Mouse (Mus musculus) olfactory bulb, adult 2 months (tissue): Measurements from ENCODE around the gene Lmx1b. TPM values are rescaled to one million over a fixed set of nuclear protein-coding genes. Genes with fewer than 3 reads are reported as not detected.

Experiments
- H3K27ac ChIP-seq: fragments of 200-500 bp; 2 replicates; pipeline ENCODE4 v1.5.1; 2012; ENCODE audit warnings: low read depth, low read length; ENCODE audit not compliant: insufficient read depth
- H3K4me1 ChIP-seq: fragments of 200-500 bp; 2 replicates; pipeline ENCODE4 v1.6.1; 2012; ENCODE audit warnings: low read length; ENCODE audit not compliant: control insufficient read depth, insufficient read depth
- H3K4me3 ChIP-seq: fragments of 200-500 bp; 2 replicates; pipeline ENCODE4 v1.5.1; 2012; ENCODE audit warnings: mild to moderate bottlenecking, low read depth, low read length, moderate library complexity; ENCODE audit not compliant: insufficient read depth
- CTCF ChIP-seq: fragments of 200-500 bp; IDR thresholded peaks from 2 replicates; pipeline ENCODE4 v1.5.1; 2012; ENCODE audit warnings: low read depth, mild to moderate bottlenecking, low read length, moderate library complexity; ENCODE audit not compliant: insufficient read depth
- POLR2A ChIP-seq: fragments of 200-500 bp; IDR thresholded peaks from 2 replicates; pipeline ENCODE4 v1.6.1; 2012; ENCODE audit warnings: mild to moderate bottlenecking, low read depth, low read length, moderate library complexity; ENCODE audit not compliant: insufficient read depth
- WGBS: fragments of 180-500 bp; shearing (Covaris S2); methylation state at CpG from one replicate; pipeline ENCODE4 v1.1.7; 2018; 5-methylcytosine and 5-hydroxymethylcytosine counted together
- polyA plus RNA-seq: library from polyadenylated mRNA; stranded (reverse); fragments of >200 nt; gene quantifications from 2 replicates; pipeline ENCODE4 v1.2.4, GENCODE M21; 2012; ENCODE audit warnings: low replicate concordance; ENCODE audit not compliant: missing spikeins, insufficient read depth, insufficient read length

Gene Lmx1b
- polyA plus RNA-seq: not detected in 2 replicates

DNA sequence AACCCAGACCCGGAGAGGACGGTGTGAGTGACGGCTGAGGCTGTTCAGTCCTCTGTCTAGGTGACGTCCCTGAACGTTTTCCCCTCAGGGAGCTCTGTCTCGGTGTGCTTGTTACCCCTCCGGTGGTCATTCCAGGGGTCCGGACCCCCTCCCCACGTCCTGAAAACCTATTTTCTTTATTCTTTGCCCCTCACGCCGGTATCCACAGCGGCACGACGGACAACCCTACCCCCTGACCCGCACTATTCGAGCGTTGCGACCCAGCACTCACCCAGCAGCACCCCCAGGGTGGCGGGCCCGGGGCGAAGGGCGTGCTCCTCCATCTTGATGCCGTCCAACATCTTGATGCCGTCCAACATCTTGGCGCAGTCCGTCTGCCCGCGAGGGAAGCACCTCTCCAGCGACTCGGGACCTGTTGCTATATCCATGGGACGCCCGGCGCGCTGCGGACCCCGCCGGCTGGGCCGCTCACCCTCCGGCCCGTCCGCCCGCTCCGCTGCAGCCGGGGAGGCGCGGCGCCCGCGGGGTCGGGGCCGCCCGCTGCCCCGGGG lies at the start of gene Lmx1b:
Lmx1b (minus strand) TSS at position 341 of the 551 bp plus-strand sequence.
- H3K4me3 ChIP-seq: no peak within 1 kb of the TSS
- no peak within 1 kb of the TSS for H3K27ac ChIP-seq
- no peak for TF ChIP-seq POLR2A
- TF ChIP-seq CTCF: no peak
- 4% methylated on average over 53 of the region's 53 CpGs for WGBS
- H3K4me1 ChIP-seq: peaks cover 11% of the 10 kb centered on the region

DNA sequence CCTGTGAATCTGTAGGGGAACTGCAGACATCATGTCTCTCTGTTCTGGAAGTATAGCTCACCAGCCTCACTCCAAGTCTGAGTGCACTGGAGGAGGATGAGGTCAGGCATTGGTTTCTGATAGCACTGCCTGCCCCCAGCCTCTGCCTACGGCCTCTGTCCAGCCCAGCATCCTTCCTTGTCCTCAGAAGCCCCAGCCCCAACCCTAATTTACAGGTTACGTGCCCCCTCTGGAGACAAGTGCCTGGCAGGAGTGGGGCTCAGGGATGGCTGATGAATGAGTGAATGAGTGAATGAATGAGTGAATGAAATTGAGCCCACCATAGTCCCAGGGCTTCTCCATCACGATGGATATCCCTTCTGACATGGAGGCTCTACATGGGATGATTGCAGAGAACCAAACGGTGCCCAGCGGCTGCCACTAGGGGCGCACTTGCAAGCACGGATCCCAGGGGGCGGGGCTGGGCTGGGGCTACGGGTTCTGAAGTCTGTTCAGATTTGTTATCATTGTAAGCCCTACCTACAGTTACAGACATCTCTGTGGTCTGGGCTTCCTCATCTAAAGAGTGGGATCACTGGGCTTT lies 49.7 kb upstream of the Lmx1b start:
- Histone ChIP-seq H3K27ac (no peak overlapping the region), H3K4me3 (no peak overlapping the region), H3K4me1 (peaks cover 9% of the 10 kb centered on the region)
- TF ChIP-seq POLR2A (no peak), CTCF (peak; percentile 31; the same call in 1 of the 2 replicates)
- 35% methylated on average over 9 of the region's 9 CpGs for whole genome bisulfite sequencing

DNA sequence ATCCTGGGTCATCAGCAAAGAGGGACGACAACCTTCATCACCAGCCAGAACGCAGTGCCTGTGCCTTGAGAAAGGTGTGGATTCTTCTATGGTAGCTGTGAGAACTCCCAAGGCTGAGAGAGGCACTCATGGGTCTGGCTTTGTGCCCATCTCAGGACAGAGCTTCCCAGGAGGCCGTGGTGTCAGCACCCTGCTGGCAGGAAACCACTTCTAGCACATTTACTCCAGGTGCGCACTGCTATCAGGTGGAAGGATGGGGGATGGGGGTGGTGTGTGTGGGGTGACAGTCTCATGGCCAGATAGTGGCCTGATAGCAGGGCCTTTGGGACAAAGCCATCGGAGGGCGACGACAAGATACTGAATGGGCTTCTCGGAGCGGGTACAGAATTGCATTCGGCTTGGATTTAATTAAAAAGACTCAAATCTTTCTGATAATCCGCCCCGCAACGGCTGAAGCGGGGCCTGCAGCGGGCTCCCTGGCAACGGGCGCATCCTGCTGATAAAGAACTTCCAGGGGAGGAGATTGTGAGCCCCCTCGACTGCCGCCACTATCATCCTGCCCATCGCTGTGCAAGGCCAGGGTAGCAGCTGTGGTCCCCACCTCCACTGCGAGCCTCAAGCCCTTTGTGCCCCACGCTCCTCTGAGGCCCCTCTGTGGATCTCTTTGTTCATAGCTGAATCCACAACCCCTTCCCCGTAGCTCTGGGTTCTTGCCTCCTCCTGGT lies 49.0 kb upstream of the Lmx1b start:
- Histone ChIP-seq H3K27ac (no peak overlapping the region), H3K4me3 (no peak overlapping the region), H3K4me1 (peaks cover 9% of the 10 kb centered on the region)
- TF ChIP-seq POLR2A (no peak), CTCF (no peak)
- WGBS: 42% methylated on average over 23 of the region's 23 CpGs

DNA sequence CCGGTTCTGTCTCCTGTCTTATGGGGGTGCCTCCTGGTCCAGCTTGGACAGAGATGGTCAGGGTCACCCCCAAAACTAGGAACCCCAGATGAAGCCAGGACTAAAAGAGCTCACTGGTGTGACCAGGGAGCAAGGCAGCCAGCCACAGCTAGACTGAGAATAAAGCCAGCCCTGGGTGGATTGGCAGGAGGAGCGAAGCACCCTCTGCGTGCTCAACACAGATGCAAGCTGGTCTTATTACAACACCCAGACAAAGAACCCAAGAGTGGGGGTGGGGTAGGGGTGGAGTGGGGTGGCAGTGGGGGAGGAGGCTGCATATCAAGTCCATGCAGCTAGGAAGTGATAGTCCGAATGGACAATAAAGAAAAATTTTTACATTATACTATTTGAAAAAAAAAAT lies 43.3 kb upstream of the Lmx1b start:
- WGBS: 71% methylated on average over 4 of the region's 4 CpGs
- TF ChIP-seq CTCF (no peak), POLR2A (no peak)
- Histone ChIP-seq H3K4me3 (no peak overlapping the region), H3K27ac (no peak overlapping the region), H3K4me1 (no peaks in the 10 kb centered on the region)

DNA sequence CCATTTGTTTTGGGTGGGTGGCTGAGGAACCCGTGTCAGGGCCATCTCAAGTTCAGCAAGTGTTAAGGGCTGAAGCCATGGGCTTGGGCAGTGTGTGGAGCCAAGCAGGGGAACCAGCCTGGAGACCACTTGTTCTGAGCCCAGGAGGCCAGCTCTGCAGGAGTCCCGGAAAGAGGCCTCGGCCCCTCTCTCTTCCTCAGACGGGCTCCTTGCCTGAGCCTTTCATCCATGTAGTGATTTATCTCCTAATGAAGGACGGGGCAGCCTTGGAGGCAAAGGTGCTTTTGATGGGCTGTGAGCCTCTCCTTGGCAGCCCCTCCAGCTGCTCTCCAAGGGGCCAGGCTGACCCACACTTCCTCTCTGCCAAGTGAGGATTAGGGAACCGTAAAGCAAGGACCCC lies 42.8 kb upstream of the Lmx1b start:
- no peak overlapping the region for H3K27ac ChIP-seq
- H3K4me3 ChIP-seq: no peak overlapping the region
- TF ChIP-seq POLR2A: no peak
- no peak for TF ChIP-seq CTCF
- H3K4me1 ChIP-seq: no peaks in the 10 kb centered on the region
- WGBS: 70% methylated on average over 6 of the region's 6 CpGs

DNA sequence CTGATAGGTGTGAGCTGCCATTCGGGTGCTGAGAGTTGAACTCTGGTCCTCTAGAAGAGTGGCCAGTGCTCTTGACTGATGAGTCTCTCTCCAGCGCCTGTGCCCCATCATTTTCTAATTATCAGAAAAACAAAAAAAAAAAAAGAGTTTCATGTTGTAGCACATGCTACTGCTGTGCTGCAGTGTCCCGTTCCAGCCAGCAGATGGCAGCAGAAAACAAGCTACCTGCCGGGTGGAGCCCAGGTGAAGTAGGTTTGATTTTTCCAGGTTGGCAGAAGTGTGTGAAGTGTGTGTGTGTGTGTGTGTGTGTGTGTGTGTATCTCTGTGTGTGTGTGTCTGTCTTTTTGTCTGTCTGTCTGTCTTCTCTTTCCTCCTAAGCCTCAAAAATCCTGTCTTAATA lies 41.9 kb upstream of the Lmx1b start:
- Histone ChIP-seq H3K4me1 (no peaks in the 10 kb centered on the region), H3K4me3 (no peak overlapping the region), H3K27ac (no peak overlapping the region)
- peak; percentile 69 for TF ChIP-seq CTCF
- TF ChIP-seq POLR2A: no peak
- WGBS: 15% methylated on average over 4 of the region's 4 CpGs

DNA sequence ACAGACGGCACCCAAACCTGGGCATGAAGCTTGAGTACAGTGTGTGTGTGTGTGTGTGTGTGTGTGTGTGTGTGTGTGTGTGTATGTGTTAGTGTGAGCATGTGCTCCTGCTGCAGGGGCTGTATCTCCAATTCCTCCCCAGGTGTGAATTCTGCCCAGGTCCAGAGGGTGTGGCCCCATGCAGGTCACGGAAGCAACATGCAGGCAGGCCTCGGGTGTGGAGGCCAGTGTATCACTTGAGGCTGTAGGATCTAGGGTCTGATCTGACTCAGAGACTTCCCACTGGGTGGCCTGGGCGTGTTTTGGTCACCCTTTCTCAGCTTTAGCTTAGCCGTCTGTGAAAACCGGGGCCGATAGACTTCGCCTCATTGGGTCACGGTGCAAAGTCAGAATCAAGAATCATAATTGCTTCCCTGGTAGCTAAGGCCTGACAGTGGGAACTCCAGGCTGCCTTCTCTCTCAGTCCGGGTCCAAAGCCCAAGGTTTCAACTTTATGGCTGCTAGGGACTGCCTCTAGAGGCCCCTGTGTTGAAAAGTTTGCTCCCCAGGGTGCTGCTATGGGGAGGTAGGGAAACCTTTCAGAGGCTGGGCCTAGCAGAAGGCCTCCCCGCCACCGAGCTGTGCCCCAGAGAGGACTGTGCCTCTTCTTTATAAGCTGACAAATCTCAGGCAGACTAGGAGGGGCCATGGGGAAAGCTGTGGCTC lies 38.8 kb upstream of the Lmx1b start:
- 88% methylated on average over 12 of the region's 12 CpGs for WGBS
- Histone ChIP-seq H3K4me3 (no peak overlapping the region), H3K27ac (no peak overlapping the region), H3K4me1 (no peaks in the 10 kb centered on the region)
- TF ChIP-seq POLR2A (no peak), CTCF (no peak)

DNA sequence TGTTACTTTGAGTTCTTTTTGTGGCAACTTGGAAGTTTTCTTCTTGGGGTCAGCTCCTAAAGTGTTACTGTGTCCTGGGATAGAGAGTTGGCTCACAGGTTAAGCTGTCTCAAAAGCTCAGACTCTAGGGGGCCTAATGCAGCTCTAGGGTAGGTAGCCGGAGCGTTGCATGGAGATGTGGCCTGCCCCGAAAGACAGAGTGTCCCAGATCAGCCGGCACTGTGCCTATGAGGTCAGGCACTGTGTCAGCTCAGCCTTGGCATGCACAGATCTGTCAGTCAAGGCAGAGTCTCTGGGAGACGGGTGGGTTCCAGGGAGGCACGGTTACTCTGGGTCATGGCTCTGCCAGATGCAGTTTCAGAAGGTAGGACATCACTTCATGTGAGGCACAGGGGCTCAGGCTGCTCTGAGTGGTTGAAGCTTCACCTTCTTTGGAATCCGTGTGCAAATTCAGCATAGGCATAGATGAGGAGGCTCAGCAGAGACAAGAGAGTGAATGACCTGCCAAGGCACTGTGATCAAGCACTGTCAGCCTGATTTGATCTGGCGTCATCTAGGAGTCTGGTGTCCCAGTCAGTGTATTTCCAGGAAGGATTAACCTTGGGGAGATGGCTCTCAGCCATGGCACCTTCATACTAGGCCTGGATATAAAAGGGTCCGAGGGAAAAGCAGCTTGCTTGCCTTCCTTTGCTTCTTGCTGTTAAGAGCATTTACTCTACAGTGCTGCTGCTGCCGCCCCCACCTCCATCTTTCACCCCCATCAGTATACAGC lies 32.6 kb upstream of the Lmx1b start:
- no peak overlapping the region for H3K4me3 ChIP-seq
- no peak overlapping the region for H3K27ac ChIP-seq
- no peaks in the 10 kb centered on the region for H3K4me1 ChIP-seq
- TF ChIP-seq POLR2A: no peak
- no peak for TF ChIP-seq CTCF
- WGBS: 82% methylated on average over 10 of the region's 10 CpGs
